Mouse (Mus musculus): ENCODE measurements around the gene Det1. TPM values are rescaled to one million over a fixed set of nuclear protein-coding genes. Genes with fewer than 3 reads are reported as not detected.

Gene Det1
- 10.2 and 11.0 TPM in 2 replicates for polyA plus RNA-seq (2012; rRNA removed)

- H3K4me1 ChIP-seq (ENCODE audit: control insufficient read depth, insufficient read depth, low read length) = no peaks in the 10 kb centered on the region
- 0 out of 2 replicates have a peak, but pooled peaks have one; percentile 12 for TF ChIP-seq POLR2A (IDR thresholded peaks at IDR 0.05; ENCODE audit: borderline replicate concordance, extremely low read depth, low read depth, low read length)
- peak; percentile 85 for TF ChIP-seq CTCF (IDR thresholded peaks at IDR 0.05; ENCODE audit: insufficient read depth, low read length)
- H3K4me3 ChIP-seq (replicated peaks; ENCODE audit: extremely low read depth, low read depth, low read length) = peak within 1 kb of the TSS; percentile 92
- DNase-seq = peak; percentile 87
- 1% methylated on average over 54 of the region's 54 CpGs for WGBS
Observed at GRCm38 (mm10) chr7:78846737-78847434, at the start of gene Det1. TSS of gene Det1 (minus strand) at chr7:78847263.

DNA sequence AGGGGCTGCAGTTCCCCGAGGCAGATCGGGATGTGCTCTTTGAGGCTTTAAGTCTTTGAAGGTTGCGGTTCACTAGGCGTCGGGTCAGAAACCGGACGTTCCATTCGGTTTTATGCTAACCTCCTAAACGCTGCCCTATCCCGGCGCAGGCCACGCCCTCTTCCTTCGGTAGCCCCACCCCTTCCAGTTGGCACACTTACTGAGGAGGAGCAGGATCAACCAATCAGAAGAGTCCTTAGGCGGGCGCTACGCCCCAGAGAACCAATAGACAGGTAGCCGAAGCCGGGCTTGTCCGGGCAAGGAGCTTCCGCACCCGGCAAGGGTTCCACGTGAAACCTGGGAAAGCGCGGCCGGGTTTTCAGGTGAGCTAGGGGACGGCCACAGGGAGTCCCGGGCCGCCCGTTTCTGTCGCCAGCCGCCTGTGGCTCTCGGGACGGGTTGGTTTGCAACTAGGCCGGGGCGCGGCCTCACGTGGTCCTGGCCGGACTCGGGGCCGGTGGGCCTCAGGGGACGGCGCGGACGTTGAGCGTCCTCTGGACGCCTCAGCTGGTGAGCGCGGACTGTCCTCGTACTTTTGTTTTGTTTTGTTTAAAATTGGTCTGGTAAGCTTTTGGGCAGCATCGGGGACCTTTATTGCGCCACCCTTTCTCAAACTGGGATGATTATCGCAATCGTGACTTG lies 48.7 kb upstream of the Det1 start, which contains the start of gene Aen:
Gene Aen (plus strand): TSS at position 202 of the 681 bp plus-strand sequence.
- peak; percentile 98 for DNase-seq
- peaks cover 8% of the 10 kb centered on the region for H3K4me1 ChIP-seq (ENCODE audit: control insufficient read depth, insufficient read depth, low read length)
- WGBS = 2% methylated on average over 53 of the region's 53 CpGs
- peak within 1 kb of the TSS; percentile 71 for H3K4me3 ChIP-seq (replicated peaks; ENCODE audit: extremely low read depth, low read depth, low read length)
- TF ChIP-seq POLR2A (IDR thresholded peaks at IDR 0.05; ENCODE audit: borderline replicate concordance, extremely low read depth, low read depth, low read length) (peak; percentile 28; the same call in 1 of the 2 replicates), CTCF (IDR thresholded peaks at IDR 0.05; ENCODE audit: insufficient read depth, low read length) (no peak)

DNA sequence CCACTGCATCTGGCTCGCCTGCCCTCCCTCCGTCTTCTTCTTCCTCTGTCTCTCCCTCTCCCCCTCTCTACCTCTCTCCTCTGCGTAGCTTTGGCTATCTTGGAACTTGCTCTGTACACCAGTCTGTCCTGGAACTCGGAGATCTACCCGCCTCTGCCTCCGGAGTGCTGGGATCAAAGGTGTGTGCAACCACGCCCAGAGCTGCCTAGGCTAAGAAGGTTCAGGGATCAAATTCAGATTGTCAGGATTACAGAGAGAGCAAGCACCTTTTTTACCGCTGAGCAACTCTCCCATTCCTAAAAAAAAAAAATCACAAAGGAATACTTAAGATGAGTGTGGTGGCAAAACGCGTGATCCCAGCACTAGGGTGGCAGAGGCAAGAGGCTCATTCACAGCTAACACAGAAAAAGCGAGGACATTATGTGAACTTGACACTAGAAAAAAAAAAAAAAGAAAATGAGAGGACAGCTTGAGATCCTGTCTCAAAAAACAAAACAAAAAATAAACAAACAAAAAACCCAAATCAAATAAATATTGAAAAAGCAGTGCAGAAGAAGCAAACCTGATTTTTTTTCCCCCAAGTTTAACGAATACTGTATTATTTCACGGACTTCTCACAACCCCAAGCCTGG lies 48.1 kb upstream of the Det1 start:
- Histone ChIP-seq H3K4me1 (ENCODE audit: control insufficient read depth, insufficient read depth, low read length) (peaks cover 8% of the 10 kb centered on the region), H3K4me3 (replicated peaks; ENCODE audit: extremely low read depth, low read depth, low read length) (peak overlapping the region; percentile 47)
- no peak for DNase-seq
- WGBS = 51% methylated on average over 13 of the region's 13 CpGs
- TF ChIP-seq POLR2A (IDR thresholded peaks at IDR 0.05; ENCODE audit: borderline replicate concordance, extremely low read depth, low read depth, low read length) (no peak), CTCF (IDR thresholded peaks at IDR 0.05; ENCODE audit: insufficient read depth, low read length) (no peak)

- DNase-seq = no peak
- TF ChIP-seq CTCF (IDR thresholded peaks at IDR 0.05; ENCODE audit: insufficient read depth, low read length) (no peak), POLR2A (IDR thresholded peaks at IDR 0.05; ENCODE audit: borderline replicate concordance, extremely low read depth, low read depth, low read length) (no peak)
- Histone ChIP-seq H3K4me1 (ENCODE audit: control insufficient read depth, insufficient read depth, low read length) (peaks cover 8% of the 10 kb centered on the region), H3K4me3 (replicated peaks; ENCODE audit: extremely low read depth, low read depth, low read length) (no peak overlapping the region)
- 75% methylated on average over 10 of the region's 10 CpGs for WGBS
Observed at GRCm38 (mm10) chr7:78893917-78894316, 46.9 kb upstream of the Det1 start.

GRCm38 (mm10) chr7:78890641-78891040 lies 43.6 kb upstream of the Det1 start:
- DNase-seq = peak; percentile 83
- TF ChIP-seq CTCF (IDR thresholded peaks at IDR 0.05; ENCODE audit: insufficient read depth, low read length) (peak; percentile 89), POLR2A (IDR thresholded peaks at IDR 0.05; ENCODE audit: borderline replicate concordance, extremely low read depth, low read depth, low read length) (no peak)
- WGBS = 2% methylated on average over 16 of the region's 16 CpGs
- no peaks in the 10 kb centered on the region for H3K4me1 ChIP-seq (ENCODE audit: control insufficient read depth, insufficient read depth, low read length)
- no peak overlapping the region for H3K4me3 ChIP-seq (replicated peaks; ENCODE audit: extremely low read depth, low read depth, low read length)

DNA sequence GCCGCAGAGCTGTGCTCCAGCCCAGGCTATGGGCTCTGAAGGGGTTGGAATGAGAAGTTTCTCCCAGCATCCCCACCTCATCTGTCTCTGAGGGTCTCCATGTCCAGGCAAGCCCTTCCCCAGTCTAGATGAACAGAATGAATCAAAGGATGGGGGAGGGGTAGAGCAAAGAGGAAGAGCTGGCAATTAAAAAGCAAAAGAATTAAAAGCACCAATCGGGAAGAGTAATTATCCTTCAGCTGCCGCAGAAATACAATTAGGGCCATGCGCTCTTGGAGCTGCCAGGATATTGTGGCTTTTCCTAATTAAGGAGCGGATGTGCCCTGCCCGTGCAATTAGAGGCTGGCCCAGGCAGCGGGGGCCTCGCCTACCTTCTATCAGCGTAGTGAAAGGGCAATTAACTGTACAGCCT lies 40.4 kb upstream of the Det1 start:
- 68% methylated on average over 9 of the region's 9 CpGs for WGBS
- Histone ChIP-seq H3K4me1 (ENCODE audit: control insufficient read depth, insufficient read depth, low read length) (no peaks in the 10 kb centered on the region), H3K4me3 (replicated peaks; ENCODE audit: extremely low read depth, low read depth, low read length) (no peak overlapping the region)
- DNase-seq = no peak
- TF ChIP-seq CTCF (IDR thresholded peaks at IDR 0.05; ENCODE audit: insufficient read depth, low read length) (no peak), POLR2A (IDR thresholded peaks at IDR 0.05; ENCODE audit: borderline replicate concordance, extremely low read depth, low read depth, low read length) (no peak)

- 64% methylated on average over 4 of the region's 4 CpGs for WGBS
- H3K4me3 ChIP-seq (replicated peaks; ENCODE audit: extremely low read depth, low read depth, low read length) = no peak overlapping the region
- TF ChIP-seq CTCF (IDR thresholded peaks at IDR 0.05; ENCODE audit: insufficient read depth, low read length) = no peak
- TF ChIP-seq POLR2A (IDR thresholded peaks at IDR 0.05; ENCODE audit: borderline replicate concordance, extremely low read depth, low read depth, low read length) = no peak
Observed at GRCm38 (mm10) chr7:78886496-78886895, 39.4 kb upstream of the Det1 start.

GRCm38 (mm10) chr7:78885404-78885803 lies 38.3 kb upstream of the Det1 start:
- TF ChIP-seq POLR2A (IDR thresholded peaks at IDR 0.05; ENCODE audit: borderline replicate concordance, extremely low read depth, low read depth, low read length) (no peak), CTCF (IDR thresholded peaks at IDR 0.05; ENCODE audit: insufficient read depth, low read length) (no peak)
- no peak for DNase-seq
- 73% methylated on average over 5 of the region's 5 CpGs for WGBS
- H3K4me3 ChIP-seq (replicated peaks; ENCODE audit: extremely low read depth, low read depth, low read length) = no peak overlapping the region
- H3K4me1 ChIP-seq (ENCODE audit: control insufficient read depth, insufficient read depth, low read length) = no peaks in the 10 kb centered on the region

More at GRCm38 (mm10) chr7:78886496-78886895, 39.4 kb upstream of the Det1 start:
- no peaks in the 10 kb centered on the region for H3K4me1 ChIP-seq (ENCODE audit: control insufficient read depth, insufficient read depth, low read length)
- no peak for DNase-seq

GRCm38 (mm10) chr7:78884139-78884538 lies 37.1 kb upstream of the Det1 start:
- no peaks in the 10 kb centered on the region for H3K4me1 ChIP-seq (ENCODE audit: control insufficient read depth, insufficient read depth, low read length)
- WGBS = 8% methylated on average over 6 of the region's 6 CpGs
- TF ChIP-seq CTCF (IDR thresholded peaks at IDR 0.05; ENCODE audit: insufficient read depth, low read length) (no peak), POLR2A (IDR thresholded peaks at IDR 0.05; ENCODE audit: borderline replicate concordance, extremely low read depth, low read depth, low read length) (no peak)
- H3K4me3 ChIP-seq (replicated peaks; ENCODE audit: extremely low read depth, low read depth, low read length) = no peak overlapping the region
- no peak for DNase-seq

Data from lung, adult 2 months (tissue).